Mouse (Mus musculus) forelimb bud, embryonic 11.5 days (tissue): Measurements from ENCODE around the gene Lcmt1.
A peak's percentile ranks its signal among the peaks of the same experiment; 100 is the strongest.

Experiments
- DNase-seq: peaks from one replicate; pipeline ENCODE4 v3.0.0-alpha.2; 2012; ENCODE audit warnings: low read depth, low spot score

Gene Lcmt1

GRCm38 (mm10) chr7:123360185-123360584, 9.4 kb upstream of the Lcmt1 start:
- no peak for DNase-seq

GRCm38 (mm10) chr7:123361229-123361980, 8.2 kb upstream of the Lcmt1 start:
- DNase-seq: no peak

DNA sequence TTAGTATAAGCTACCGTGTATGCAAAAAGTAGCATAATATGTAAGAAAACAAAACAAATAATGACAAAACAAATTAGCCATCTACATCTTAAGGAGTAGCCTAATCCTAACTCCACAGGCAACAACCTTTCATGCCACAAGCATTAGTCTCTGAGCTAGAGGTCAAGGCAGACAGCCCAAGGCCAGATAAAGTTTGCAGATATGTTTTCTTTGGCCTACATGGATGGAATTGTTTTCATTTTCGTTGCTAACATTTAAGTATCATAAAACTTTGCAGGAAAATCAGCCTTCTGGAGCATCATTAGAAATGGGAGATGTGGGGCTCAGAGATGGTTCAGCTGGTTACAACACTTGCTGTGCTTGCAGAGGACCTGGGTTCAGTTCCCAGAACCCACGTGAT, 6.8 kb upstream of the Lcmt1 start:
- no peak for DNase-seq

GRCm38 (mm10) chr7:123363971-123364370, 5.6 kb upstream of the Lcmt1 start:
- no peak for DNase-seq

- no peak for DNase-seq
Measured at GRCm38 (mm10) chr7:123365876-123366741, 3.5 kb upstream of the Lcmt1 start.

DNA sequence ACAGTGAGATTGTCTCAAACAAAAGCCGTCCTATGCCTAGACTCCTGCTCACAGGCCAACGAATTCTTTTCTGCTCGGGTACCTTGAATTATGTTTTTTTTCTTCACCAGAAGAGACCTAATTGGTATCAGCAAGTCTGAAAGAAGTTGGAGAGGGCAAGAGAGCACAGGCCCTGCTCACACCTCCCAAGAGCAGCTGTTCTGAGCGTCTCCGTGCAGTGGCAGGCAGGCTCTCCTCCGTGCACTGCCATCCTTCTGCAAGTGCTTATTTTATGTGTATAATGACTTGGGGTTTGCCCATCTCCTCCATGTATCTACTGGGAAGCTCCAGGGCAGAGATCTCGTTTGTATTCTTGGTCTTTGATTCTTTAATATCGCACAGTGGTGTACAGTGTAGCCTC, 2.8 kb upstream of the Lcmt1 start:
- DNase-seq: no peak

DNA sequence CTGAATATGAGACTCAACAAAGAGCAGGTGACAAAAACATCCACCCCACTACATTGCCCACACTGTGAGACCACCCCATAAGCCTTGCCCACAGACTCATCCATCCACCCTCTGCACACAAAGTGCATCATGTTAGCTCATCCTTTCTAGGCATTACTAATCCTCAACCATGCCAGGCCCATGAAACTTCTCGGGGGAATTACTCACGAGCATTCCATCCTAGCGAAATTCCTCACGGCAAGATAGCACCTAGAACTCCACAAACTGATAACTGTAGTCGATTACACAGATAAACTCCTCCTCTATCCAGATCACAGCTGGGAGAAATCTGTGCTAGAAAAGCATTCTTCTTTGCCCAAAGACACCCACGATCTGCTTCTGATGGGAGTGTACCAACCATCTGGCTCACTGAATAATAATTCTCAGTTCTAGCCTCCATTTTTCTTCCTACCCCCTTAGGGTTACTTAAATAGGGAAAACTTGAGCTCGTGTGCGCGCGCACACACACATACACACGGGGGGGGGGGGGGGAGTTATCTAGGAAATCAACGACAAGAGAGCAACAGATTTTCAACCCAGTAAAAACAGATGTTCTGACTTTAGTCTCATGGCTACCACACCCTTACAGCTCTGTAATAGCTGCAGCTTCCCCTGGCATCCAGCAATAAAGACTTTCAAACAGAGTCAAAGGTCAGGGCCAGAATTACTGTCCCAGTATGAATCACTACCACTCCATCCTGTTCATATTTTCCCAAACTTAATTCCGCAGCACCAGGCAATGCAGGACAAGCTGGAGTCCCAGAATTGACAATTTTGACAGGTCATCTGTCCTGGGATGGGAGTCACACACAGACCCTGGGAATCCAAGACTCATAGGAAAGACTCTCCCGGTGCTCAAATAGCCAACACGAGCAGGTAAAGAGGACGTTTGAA, 2.1 kb upstream of the Lcmt1 start:
- DNase-seq: no peak

DNA sequence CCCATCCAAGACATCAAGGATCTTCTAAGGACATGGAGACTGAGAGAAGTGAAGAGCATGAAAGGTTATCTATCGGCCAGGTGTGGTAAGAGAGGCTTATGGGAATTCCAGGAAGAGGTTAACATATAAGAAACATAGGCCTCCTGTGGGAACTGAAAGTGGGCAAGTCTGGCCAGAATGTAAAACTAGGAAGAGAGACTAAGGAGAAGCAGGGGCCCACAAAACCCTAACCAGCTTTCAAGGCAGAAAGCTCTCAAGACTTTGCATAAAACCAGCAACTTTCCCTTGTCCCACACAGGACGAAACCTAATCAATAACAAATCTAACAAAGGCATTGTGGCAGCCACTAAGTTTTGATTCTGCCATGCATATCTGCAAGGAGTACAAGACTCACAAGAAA, 1.4 kb upstream of the Lcmt1 start:
- no peak for DNase-seq

- DNase-seq: peak; percentile 48
Measured at GRCm38 (mm10) chr7:123368778-123369746, 522 bp upstream of the Lcmt1 start.

- DNase-seq: peak; percentile 7
Measured at GRCm38 (mm10) chr7:123370700-123371099, 1.1 kb downstream of the Lcmt1 start.

- no peak for DNase-seq
Measured at GRCm38 (mm10) chr7:123371501-123371900, 1.9 kb downstream of the Lcmt1 start.

DNA sequence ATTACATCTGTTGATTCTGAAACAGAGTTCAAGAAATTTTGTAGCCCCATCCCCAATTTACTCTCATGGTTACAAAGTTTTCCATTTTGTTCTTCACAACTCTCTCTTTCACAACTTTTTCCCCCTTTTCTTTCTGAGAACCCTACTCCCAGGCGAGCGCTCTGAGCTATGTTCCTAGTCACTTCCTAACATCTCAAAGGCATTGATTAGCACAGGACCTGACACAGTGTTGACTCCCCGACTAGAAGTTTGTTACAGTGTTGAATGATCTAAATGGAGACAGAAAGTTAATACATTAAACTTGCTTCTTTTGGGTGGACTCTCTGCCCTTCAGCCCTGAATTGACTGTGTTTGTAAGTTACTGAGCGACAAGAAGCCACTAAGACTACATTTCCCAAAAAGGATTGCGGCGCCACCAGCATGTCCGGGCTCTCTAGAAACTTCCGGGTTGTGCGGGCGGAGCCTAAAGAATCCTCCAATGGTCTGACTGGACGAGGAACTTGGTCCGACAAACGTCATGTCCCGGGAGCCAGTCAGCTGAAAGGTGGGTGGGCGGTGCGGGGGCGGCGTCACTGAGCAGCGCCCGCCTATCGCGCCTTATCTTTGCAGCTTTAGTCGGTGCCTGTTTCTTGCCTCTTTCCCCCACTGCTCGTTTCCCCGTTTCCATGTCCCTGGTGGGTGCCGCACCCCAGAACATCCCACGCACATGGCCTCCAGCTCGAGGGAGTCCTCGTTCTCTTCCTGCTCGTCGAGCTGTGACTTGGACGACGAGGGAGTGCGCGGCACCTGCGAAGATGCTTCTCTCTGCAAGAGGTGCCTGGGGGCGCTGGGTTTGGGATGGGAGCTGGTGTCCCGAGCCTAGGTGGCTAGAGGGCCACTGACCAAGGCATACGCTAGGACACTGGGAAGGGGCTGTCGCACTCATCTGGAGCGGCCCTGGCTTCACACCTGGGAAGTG, 8.1 kb downstream of the Lcmt1 start:
- peak; percentile 96 for DNase-seq

DNA sequence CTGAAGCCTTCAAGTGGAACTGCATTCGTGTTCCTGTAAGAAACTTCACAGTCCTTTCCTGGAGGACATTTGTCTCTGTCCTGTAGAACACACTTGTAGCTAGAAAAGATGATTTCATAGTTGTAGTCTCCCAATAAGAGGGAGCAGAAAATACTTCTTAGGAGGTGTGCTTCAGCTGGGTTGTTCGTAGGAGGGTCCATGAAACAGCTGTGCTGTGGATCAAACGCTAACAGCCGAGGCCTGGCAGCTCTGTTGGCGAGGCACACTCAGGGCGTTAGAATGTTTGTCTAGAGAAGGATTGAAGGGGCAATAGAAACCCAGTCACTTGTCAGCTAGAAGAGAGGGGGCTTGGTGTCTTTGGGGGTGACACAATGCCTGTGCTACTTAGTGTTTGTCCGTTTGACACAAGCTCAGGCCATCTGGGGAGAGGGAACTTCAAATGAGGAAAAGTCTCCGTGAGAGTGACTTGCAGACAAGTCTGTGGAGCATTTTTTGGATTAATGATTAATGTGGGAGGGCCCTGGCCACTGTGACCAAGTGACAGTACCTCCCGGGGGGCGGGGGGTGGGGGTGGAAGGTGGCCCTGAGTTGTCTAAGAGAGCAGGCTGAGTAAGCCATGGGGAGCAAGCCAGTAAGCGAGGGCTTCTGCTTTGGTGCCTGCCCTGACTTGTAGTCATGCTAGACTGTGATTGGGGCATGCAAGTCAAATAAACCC, 16.3 kb downstream of the Lcmt1 start:
- DNase-seq: no peak

DNA sequence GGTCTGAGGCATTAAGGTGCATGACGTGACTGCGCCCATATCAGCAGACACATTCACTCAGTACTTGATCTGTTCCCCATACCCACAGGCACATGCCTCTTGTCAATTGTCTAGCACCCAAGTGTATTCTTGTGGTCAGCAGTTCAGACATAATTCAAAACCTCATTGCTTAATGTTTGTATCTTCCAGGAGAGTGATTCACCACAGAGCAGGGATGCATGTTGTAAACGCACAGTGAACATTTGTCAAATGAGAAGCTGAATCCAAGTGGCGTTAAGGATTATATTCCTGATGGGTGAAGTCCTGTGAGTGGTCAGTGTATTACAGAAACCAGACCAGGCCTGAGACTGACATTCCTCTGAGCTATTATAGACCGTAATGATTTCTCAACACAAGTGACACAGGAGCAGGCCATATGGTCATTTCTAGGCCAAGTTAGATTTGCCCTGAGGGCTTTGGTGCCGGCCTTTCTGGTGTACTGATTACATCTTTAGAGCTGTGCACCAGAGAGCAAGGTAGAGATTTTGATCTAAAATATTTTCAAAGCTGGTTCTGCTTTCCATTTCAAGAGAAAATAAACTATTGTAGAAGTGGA, 20.2 kb downstream of the Lcmt1 start:
- DNase-seq: no peak

- no peak for DNase-seq
Measured at GRCm38 (mm10) chr7:123394271-123394670, 24.7 kb downstream of the Lcmt1 start.

- DNase-seq: no peak
Measured at GRCm38 (mm10) chr7:123396900-123397299, 27.3 kb downstream of the Lcmt1 start.

GRCm38 (mm10) chr7:123397369-123397768, 27.8 kb downstream of the Lcmt1 start:
- no peak for DNase-seq

GRCm38 (mm10) chr7:123397931-123398330, 28.3 kb downstream of the Lcmt1 start:
- no peak for DNase-seq
